Mouse (Mus musculus) 3134 (cell line): ENCODE results near the gene P4ha2.

Experiments used
- DNase-seq: peaks from one replicate; pipeline ENCODE4 v3.0.0-alpha.2; 2011; ENCODE audit warnings: low spot score; ENCODE audit not compliant: insufficient read length; ENCODE audit errors: extremely low read depth

The P4ha2 gene

GRCm38 (mm10) chr11:54067996-54068519 lies 31.8 kb upstream of the P4ha2 start:
- no peak for DNase-seq

GRCm38 (mm10) chr11:54068520-54069371 lies 31.1 kb upstream of the P4ha2 start, which contains the start of gene Pdlim4:
Gene Pdlim4, minus strand, starts transcription at chr11:54069014.
- DNase-seq = no peak

- DNase-seq = peak; percentile 75
Observed at GRCm38 (mm10) chr11:54071726-54072445, 28.0 kb upstream of the P4ha2 start.

GRCm38 (mm10) chr11:54073291-54073690 lies 26.6 kb upstream of the P4ha2 start:
- DNase-seq = no peak

- DNase-seq = no peak
Observed at GRCm38 (mm10) chr11:54075353-54075752, 24.5 kb upstream of the P4ha2 start.

GRCm38 (mm10) chr11:54076101-54076500 lies 23.8 kb upstream of the P4ha2 start:
- no peak for DNase-seq

GRCm38 (mm10) chr11:54080435-54080834 lies 19.5 kb upstream of the P4ha2 start:
- DNase-seq = no peak

GRCm38 (mm10) chr11:54082725-54083124 lies 17.2 kb upstream of the P4ha2 start:
- no peak for DNase-seq

GRCm38 (mm10) chr11:54084976-54085375 lies 14.9 kb upstream of the P4ha2 start:
- DNase-seq = no peak

- no peak for DNase-seq
Observed at GRCm38 (mm10) chr11:54085816-54086215, 14.1 kb upstream of the P4ha2 start.

GRCm38 (mm10) chr11:54088253-54088946 lies 11.5 kb upstream of the P4ha2 start:
- no peak for DNase-seq

GRCm38 (mm10) chr11:54088947-54089317 lies 11.0 kb upstream of the P4ha2 start:
- peak; percentile 28 for DNase-seq

- DNase-seq = no peak
Observed at GRCm38 (mm10) chr11:54090091-54090879, 9.6 kb upstream of the P4ha2 start.

GRCm38 (mm10) chr11:54091726-54092125 lies 8.2 kb upstream of the P4ha2 start:
- DNase-seq = no peak

GRCm38 (mm10) chr11:54092188-54092587 lies 7.7 kb upstream of the P4ha2 start:
- DNase-seq = no peak

- DNase-seq = no peak
Observed at GRCm38 (mm10) chr11:54093000-54093399, 6.9 kb upstream of the P4ha2 start.

GRCm38 (mm10) chr11:54100692-54101591 lies 1.0 kb downstream of the P4ha2 start:
- DNase-seq = peak; percentile 86

GRCm38 (mm10) chr11:54101701-54102100 lies 1.8 kb downstream of the P4ha2 start:
- DNase-seq = no peak
